Mouse (Mus musculus): ENCODE data around the gene Lysmd1. TPM values are rescaled to one million over a fixed set of nuclear protein-coding genes. Genes with fewer than 3 reads are reported as not detected.

The Lysmd1 gene
- polyA plus RNA-seq, 1 experiment from 2014 or later, result 9.1 TPM

DNA sequence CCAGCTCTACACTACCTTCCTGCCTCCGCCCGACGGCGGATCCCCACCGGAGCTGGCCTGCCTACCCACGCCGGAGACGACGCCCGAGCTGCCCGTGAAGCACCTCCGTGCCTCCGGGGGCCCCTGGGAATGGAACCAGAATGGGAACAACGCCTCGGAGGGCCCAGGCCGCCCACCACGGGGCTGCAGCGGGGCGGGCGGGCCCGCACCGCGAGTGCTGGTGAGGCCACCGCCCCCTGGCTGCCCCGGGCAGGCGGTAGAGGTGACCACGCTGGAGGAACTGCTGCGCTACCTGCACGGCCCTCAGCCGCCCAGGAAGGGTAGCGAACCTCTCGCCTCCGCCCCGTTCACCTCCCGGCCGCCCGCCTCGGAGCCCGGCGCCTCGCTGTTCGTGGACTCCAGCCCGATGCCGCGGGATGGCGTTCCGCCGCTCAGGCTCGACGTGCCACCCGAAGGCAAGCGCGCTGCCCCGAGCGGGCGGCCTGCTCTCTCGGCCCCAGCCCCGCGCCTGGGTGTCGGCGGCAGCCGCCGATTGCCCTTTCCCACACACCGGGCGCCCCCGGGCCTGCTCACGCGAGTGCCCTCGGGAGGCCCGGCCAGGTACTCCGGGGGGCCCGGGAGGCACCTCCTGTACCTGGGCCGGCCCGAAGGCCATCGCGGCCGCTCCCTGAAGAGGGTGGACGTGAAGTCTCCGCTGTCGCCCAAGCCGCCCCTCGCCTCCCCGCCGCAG lies 38.8 kb downstream of the Lysmd1 start:
- H3K4me2 ChIP-seq, result peak overlapping the region; percentile 77
- H3K27ac ChIP-seq (ENCODE audit: poor library complexity, severe bottlenecking), result no peak overlapping the region
- H3K9me3 ChIP-seq (replicated peaks), result 0 out of 2 replicates have a peak, but pooled peaks cover 6% of the 10 kb centered on the region
- peak overlapping the region; percentile 70; the same call in 1 of the 2 replicates for H3K9ac ChIP-seq
- ATAC-seq (ENCODE audit: insufficient number of reproducible peaks, low FRiP score), result no peak
- H3K27me3 ChIP-seq (replicated peaks), result peaks cover 56% of the 10 kb centered on the region
- H3K4me1 ChIP-seq (replicated peaks), result peaks cover 21% of the 10 kb centered on the region
- WGBS, result 16% methylated on average over 76 of the region's 84 CpGs
- peaks cover 41% of the 10 kb centered on the region for H3K36me3 ChIP-seq
- peak overlapping the region; percentile 45 for H3K4me3 ChIP-seq

DNA sequence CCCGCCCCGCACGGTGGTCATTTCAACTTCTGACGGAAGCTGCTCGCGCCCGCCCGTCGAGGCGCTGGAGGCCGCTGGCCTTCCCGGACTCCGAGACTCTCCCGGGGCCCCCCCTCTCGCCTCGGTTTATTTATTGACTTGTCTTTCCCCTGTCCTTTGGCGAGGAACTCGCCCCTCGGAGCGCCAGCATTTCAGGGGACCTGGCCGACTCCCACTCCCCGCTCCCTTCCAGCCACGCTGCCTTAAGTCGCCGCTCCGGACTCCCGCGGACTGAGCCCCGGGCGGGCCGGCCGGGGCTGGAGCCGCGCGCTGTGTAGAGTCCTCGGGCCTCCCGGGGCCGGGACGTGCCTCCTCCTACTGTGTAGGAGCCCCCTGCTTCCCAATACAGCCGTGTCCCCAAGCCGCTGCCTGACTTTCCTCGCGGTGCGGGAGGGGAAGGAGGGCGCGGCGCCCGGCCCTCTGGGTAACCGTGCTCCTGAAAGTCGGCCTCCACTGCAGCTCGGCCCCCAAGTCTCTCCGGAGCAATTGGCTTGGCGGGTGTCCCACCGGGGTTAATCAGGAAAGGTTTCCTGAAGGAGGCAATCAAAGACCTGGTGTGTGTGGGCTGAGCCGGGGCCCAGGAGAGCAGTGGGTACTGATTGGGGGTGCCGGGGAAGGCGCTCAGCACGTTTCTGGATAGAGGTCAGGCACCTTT lies 39.5 kb downstream of the Lysmd1 start:
- Histone ChIP-seq H3K4me2 (peak overlapping the region; percentile 77), H3K9ac (peak overlapping the region; percentile 70), H3K9me3 (replicated peaks) (0 out of 2 replicates have a peak, but pooled peaks cover 6% of the 10 kb centered on the region), H3K27me3 (replicated peaks) (peaks cover 52% of the 10 kb centered on the region), H3K27ac (ENCODE audit: poor library complexity, severe bottlenecking) (no peak overlapping the region), H3K36me3 (peaks cover 38% of the 10 kb centered on the region), H3K4me3 (peak overlapping the region; percentile 45), H3K4me1 (replicated peaks) (peaks cover 21% of the 10 kb centered on the region)
- ATAC-seq (ENCODE audit: insufficient number of reproducible peaks, low FRiP score), result peak; percentile 24; the same call in 1 of the 2 replicates
- WGBS, result 2% methylated on average over 57 of the region's 58 CpGs

DNA sequence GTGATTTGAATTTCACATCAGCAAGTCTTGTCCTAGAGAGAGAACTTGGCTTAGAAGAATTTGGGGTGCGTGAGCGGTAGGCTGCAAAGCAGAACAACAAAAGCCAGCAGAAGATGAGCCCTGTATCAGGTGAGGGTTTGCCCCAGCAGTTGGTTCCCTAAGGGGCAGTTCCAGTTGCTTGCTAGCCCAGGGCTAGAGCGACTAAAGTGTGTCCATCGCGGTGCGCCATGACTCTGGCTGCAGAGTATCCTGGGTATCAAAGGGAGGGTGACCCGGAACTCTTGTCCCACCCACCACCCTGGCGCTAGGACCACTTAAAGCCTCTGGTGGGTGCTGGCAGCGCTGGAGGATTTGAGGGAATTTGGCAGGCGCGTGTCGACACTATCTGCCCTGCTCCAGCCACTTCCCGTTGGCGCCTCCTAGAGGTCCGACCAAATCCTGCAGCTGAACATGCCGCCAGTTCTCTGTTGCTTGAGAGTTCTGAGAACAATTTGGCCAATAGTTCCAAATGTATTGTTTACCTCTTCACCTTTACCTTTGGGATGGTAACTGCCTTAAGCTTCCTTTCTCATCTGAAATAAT lies 40.2 kb downstream of the Lysmd1 start:
- peak overlapping the region; percentile 70; the same call in 1 of the 2 replicates for H3K9ac ChIP-seq
- no peak for ATAC-seq (ENCODE audit: insufficient number of reproducible peaks, low FRiP score)
- peaks cover 50% of the 10 kb centered on the region for H3K27me3 ChIP-seq (replicated peaks)

DNA sequence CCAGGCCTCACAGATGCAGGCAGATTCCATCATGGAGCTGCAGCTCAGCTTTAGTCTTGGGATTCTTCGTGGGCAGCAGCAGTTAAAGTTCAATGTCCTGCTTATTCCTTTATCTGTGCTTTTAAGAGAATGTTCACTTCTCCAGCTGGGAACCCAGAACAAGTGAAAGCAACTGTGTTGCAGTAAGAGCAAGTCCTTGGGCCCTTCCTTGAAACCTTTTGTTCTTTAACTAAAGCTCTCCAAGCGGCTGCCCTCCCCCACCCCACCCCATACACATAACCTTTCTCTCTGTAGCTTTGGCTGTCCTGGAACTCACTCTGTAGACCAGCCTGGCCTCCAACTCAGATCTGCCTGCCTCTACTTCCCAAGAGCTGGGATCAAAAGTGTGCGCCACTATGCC lies 42.6 kb downstream of the Lysmd1 start:
- Histone ChIP-seq H3K9ac (no peak overlapping the region), H3K27me3 (replicated peaks) (peaks cover 28% of the 10 kb centered on the region), H3K27ac (ENCODE audit: poor library complexity, severe bottlenecking) (no peak overlapping the region), H3K9me3 (replicated peaks) (0 out of 2 replicates have a peak, but pooled peaks cover 6% of the 10 kb centered on the region), H3K4me2 (no peak overlapping the region), H3K36me3 (peaks cover 13% of the 10 kb centered on the region; the same call in 1 of the 2 replicates), H3K4me3 (no peak overlapping the region), H3K4me1 (replicated peaks) (peaks cover 21% of the 10 kb centered on the region)
- no peak for ATAC-seq (ENCODE audit: insufficient number of reproducible peaks, low FRiP score)
- 64% methylated on average over 3 of the region's 3 CpGs for WGBS

More for the DNA sequence above, 40.2 kb downstream of the Lysmd1 start:
- 2% methylated on average over 16 of the region's 16 CpGs for WGBS
- peaks cover 21% of the 10 kb centered on the region for H3K4me1 ChIP-seq (replicated peaks)
- H3K36me3 ChIP-seq, result peaks cover 32% of the 10 kb centered on the region
- peak overlapping the region; percentile 77 for H3K4me2 ChIP-seq
- H3K27ac ChIP-seq (ENCODE audit: poor library complexity, severe bottlenecking), result no peak overlapping the region
- 0 out of 2 replicates have a peak, but pooled peaks cover 6% of the 10 kb centered on the region for H3K9me3 ChIP-seq (replicated peaks)
- H3K4me3 ChIP-seq, result peak overlapping the region; percentile 45

DNA sequence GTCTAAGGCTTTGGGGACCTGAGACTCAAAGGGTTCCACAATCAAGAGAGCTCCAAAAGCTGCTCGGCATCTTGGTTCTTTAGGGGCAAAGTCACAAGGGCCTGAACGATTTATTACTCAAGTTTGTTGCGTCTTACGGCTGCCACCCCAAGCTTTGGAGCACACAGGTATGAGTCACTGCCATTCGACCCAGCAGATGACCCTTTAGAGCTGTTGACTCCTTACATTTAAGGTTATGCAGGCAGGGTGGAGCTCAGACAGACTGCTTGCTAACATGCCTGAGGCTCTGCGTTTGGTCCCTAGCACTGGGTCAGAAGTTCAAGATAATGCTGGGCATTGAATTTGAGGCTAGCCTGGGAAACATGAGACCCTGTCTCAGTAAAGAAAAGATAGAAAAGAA lies 43.7 kb downstream of the Lysmd1 start:
- no peak overlapping the region for H3K4me3 ChIP-seq
- peaks cover 16% of the 10 kb centered on the region for H3K4me1 ChIP-seq (replicated peaks)
- peaks cover 17% of the 10 kb centered on the region for H3K27me3 ChIP-seq (replicated peaks)
- H3K9ac ChIP-seq, result no peak overlapping the region
- H3K4me2 ChIP-seq, result no peak overlapping the region
- no peak overlapping the region for H3K27ac ChIP-seq (ENCODE audit: poor library complexity, severe bottlenecking)
- ATAC-seq (ENCODE audit: insufficient number of reproducible peaks, low FRiP score), result no peak
- H3K36me3 ChIP-seq, result peaks cover 8% of the 10 kb centered on the region; the same call in 1 of the 2 replicates
- H3K9me3 ChIP-seq (replicated peaks), result 0 out of 2 replicates have a peak, but pooled peaks cover 3% of the 10 kb centered on the region
- WGBS, result 69% methylated on average over 6 of the region's 6 CpGs

DNA sequence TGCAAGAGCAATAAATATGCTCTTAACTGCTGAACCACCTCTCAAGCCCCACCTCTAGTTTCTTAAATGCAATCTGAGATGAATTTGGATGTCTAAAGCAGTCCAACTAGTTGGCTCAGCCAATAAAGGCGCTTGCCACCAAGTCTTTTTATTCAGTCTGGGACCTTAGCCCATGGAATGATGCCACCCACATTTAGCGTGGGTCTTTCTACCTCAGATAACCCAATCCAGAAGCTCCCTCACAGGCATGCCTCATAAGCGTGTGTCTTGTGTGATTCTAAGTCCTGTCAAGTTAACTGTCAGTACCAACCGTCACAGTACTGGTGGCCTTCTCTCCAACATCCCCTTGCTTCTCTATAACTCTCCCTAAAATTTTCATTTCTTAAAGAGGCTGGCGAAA lies 45.1 kb downstream of the Lysmd1 start:
- no peak overlapping the region for H3K9ac ChIP-seq
- H3K4me3 ChIP-seq, result no peak overlapping the region
- H3K4me1 ChIP-seq (replicated peaks), result peaks cover 2% of the 10 kb centered on the region
- no peak for ATAC-seq (ENCODE audit: insufficient number of reproducible peaks, low FRiP score)
- no peak overlapping the region for H3K4me2 ChIP-seq
- H3K27ac ChIP-seq (ENCODE audit: poor library complexity, severe bottlenecking), result no peak overlapping the region
- H3K36me3 ChIP-seq, result peaks cover 19% of the 10 kb centered on the region
- H3K27me3 ChIP-seq (replicated peaks), result peaks cover 4% of the 10 kb centered on the region; the same call in 1 of the 2 replicates
- 85% methylated on average over 5 of the region's 5 CpGs for WGBS
- no peaks in the 10 kb centered on the region for H3K9me3 ChIP-seq (replicated peaks)

DNA sequence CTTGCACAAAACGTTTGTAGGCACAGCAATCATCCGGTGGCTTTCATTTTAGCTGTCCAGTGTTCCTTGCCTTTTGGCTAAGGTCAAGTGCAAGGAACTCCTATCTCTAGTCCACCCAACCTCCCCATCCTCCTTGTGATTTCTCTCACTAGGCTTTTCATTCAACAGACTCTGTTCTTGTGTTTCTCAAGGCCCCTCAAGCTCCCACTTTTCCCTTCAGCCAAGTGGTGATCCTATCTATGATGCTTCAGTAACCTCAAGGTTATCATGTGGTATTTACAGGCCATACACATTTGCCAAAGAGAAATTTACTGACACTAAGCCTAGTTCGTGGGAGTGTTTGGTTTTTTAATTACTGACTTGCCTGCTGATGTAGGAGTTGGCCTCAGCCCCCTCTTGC lies 46.0 kb downstream of the Lysmd1 start:
- 63% methylated on average over 3 of the region's 3 CpGs for WGBS

DNA sequence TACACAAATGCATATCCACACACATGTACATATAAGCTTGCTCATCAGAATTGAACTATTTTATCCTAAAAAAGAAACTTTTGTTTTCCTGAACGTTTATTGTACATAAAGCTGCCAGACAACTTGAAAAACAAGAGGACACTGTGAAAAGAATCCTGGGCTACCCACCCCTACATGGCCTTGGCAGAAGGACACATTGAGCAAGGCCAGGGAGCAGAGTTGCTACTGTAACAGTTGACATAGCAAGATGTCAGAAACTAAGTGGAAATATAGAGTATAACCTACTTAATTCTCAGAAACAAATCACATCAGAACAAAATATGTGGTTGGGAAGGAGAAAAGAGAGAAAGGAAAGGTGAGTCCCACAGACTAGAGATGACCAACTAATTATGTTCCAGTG lies 48.0 kb downstream of the Lysmd1 start:
- 0 out of 2 replicates have a peak, but pooled peaks cover 3% of the 10 kb centered on the region for H3K27me3 ChIP-seq (replicated peaks)
- H3K4me3 ChIP-seq, result no peak overlapping the region
- H3K9me3 ChIP-seq (replicated peaks), result no peaks in the 10 kb centered on the region
- WGBS, result 57% methylated on average over 1 of the region's 1 CpGs
- H3K4me1 ChIP-seq (replicated peaks), result no peaks in the 10 kb centered on the region
- H3K9ac ChIP-seq, result no peak overlapping the region
- no peak overlapping the region for H3K27ac ChIP-seq (ENCODE audit: poor library complexity, severe bottlenecking)
- ATAC-seq (ENCODE audit: insufficient number of reproducible peaks, low FRiP score), result no peak
- no peak overlapping the region for H3K4me2 ChIP-seq
- H3K36me3 ChIP-seq, result peaks cover 44% of the 10 kb centered on the region

More for the DNA sequence above, 46.0 kb downstream of the Lysmd1 start:
- no peak overlapping the region for H3K27ac ChIP-seq (ENCODE audit: poor library complexity, severe bottlenecking)
- peaks cover 28% of the 10 kb centered on the region for H3K36me3 ChIP-seq
- H3K4me1 ChIP-seq (replicated peaks), result no peaks in the 10 kb centered on the region
- 0 out of 2 replicates have a peak, but pooled peaks cover 3% of the 10 kb centered on the region for H3K27me3 ChIP-seq (replicated peaks)
- ATAC-seq (ENCODE audit: insufficient number of reproducible peaks, low FRiP score), result no peak
- H3K9me3 ChIP-seq (replicated peaks), result no peaks in the 10 kb centered on the region
- no peak overlapping the region for H3K9ac ChIP-seq
- H3K4me3 ChIP-seq, result no peak overlapping the region
- H3K4me2 ChIP-seq, result no peak overlapping the region

DNA sequence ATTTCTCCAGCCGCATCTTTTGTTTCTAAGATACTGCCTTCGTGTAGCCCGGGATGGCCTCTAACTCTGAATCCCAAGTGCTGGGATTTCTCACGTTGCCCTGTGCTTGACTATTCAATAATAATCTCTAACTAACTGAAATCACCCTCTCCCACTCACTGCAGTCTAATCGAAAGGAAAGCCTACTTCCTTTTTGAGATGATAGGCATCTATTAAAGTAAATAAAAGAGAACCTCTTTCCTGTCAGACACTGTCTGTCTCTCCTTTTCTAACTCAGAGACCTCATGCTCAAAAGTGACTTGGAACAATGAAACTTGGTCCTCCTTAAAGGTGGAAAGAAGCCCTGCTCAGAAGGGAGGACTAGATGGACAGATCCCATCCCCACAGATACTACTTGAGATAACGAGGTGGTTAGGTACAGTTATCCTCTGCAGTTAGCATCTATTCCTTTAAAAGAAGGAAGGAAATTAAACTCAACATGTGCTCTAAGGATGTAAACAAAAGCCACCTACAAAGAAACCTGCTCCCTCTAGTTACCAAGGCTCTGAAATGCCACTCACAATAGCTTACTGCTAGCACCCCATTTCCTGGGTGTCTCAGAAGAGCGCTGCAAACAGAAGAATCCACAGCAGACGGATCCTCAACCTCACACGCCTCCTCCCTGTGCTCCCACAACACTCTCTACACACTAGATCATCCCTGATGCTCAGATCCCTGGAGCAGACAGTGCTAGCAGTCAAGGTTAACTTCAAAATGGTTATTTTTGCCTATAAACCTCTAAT lies 51.1 kb downstream of the Lysmd1 start:
- no peak overlapping the region for H3K9ac ChIP-seq
- H3K4me2 ChIP-seq, result no peak overlapping the region
- H3K9me3 ChIP-seq (replicated peaks), result no peaks in the 10 kb centered on the region
- no peaks in the 10 kb centered on the region for H3K4me1 ChIP-seq (replicated peaks)
- H3K27me3 ChIP-seq (replicated peaks), result no peaks in the 10 kb centered on the region
- H3K27ac ChIP-seq (ENCODE audit: poor library complexity, severe bottlenecking), result no peak overlapping the region
- no peak overlapping the region for H3K4me3 ChIP-seq
- no peak for ATAC-seq (ENCODE audit: insufficient number of reproducible peaks, low FRiP score)
- 84% methylated on average over 9 of the region's 9 CpGs for WGBS
- H3K36me3 ChIP-seq, result peaks cover 75% of the 10 kb centered on the region

DNA sequence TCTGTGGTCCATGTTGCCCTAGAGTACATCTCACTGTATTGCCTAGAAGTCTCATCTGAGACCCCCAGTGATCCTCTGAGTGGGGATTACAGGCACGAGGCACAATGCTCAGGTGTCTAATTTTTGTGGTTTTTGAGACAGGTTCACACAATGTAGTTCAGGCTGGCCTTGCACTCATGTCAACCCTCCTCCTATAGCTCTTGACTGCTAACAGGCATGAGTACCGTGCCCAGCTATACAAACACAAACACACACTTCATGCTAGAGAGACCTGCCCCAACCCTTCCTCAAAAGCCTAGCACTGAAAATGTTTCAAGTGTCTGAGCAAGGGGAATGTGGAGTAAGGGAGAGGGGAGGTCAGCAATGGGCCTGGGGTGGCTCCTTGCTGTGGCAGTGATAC lies 52.2 kb downstream of the Lysmd1 start:
- no peak for ATAC-seq (ENCODE audit: insufficient number of reproducible peaks, low FRiP score)
- Histone ChIP-seq H3K27me3 (replicated peaks) (no peaks in the 10 kb centered on the region), H3K27ac (ENCODE audit: poor library complexity, severe bottlenecking) (no peak overlapping the region), H3K4me3 (no peak overlapping the region), H3K4me1 (replicated peaks) (no peaks in the 10 kb centered on the region), H3K4me2 (no peak overlapping the region), H3K36me3 (peaks cover 78% of the 10 kb centered on the region), H3K9ac (no peak overlapping the region), H3K9me3 (replicated peaks) (no peaks in the 10 kb centered on the region)
- WGBS, result 84% methylated on average over 2 of the region's 2 CpGs
